Mouse (Mus musculus): Measurements from ENCODE around the gene Soga1. TPM values are rescaled to one million over a fixed set of nuclear protein-coding genes. Genes with fewer than 3 reads are reported as not detected.

Soga1 gene
- polyA plus RNA-seq, 1 experiment from 2014 or later: 2.6 TPM

DNA sequence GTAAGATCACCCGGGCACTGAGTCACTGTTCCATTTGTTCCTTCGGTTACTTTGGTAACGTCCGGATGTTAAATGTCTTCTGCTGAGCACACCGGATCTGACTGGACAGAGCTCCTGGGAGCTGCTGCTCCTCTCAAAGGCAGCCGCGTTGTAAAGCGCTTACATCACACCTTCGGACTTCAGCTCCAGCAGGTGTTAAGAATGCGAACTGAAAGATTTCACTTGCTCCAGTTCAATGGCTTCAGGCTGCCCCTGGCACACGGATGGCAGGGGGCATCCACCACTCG, 21.2 kb upstream of the Soga1 start:
- H3K36me3 ChIP-seq: peaks cover 61% of the 10 kb centered on the region
- ATAC-seq (ENCODE audit: extremely low read depth, insufficient number of reproducible peaks, low FRiP score, low TSS enrichment): no peak
- H3K27ac ChIP-seq (replicated peaks): peak overlapping the region; percentile 40
- no peak overlapping the region for H3K4me3 ChIP-seq
- H3K4me1 ChIP-seq: peaks cover 12% of the 10 kb centered on the region
- 61% methylated on average over 12 of the region's 12 CpGs for WGBS
- no peaks in the 10 kb centered on the region for H3K9me3 ChIP-seq
- no peak overlapping the region for H3K9ac ChIP-seq
- H3K4me2 ChIP-seq: peak overlapping the region; percentile 23; the same call in 1 of the 2 replicates
- no peaks in the 10 kb centered on the region for H3K27me3 ChIP-seq (replicated peaks)

DNA sequence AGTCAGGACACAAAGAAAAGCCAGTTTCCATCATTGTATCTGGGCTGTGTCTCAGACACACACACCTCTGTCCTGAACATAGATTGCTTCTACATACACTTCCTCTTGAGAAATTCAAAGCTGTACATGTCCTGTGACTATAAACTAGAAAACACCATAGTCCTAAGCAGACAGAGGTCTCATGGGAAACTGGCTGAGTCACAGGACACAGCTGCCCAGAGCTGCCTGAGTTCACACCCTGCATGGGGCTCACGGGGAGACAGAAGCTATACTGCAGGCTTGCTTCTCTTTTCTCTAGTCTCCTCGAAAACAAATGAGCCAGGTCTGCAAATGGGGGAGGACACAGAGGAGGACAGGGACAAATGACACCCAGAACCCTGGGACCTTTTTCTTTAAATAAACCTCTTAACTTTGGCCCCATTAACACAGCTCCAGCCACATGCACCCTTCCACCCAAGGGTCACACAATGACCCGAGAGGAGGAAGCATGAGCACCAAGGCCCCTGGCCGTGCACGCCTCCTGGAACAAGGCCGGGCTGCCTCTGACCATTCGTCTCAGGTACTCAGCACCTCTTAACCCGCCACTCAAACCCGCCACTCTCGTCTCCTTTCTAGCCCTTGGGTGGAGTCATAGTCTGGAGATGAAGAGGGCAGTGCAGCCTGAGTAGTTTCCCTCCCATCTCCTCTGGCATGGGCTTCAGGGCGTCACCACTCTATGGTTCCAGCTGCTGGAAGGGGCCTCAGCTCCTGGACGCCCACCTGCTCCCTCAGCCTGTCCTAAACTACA, 20.7 kb upstream of the Soga1 start:
- no peak for ATAC-seq (ENCODE audit: extremely low read depth, insufficient number of reproducible peaks, low FRiP score, low TSS enrichment)
- Histone ChIP-seq H3K4me3 (no peak overlapping the region), H3K36me3 (peaks cover 56% of the 10 kb centered on the region), H3K9ac (no peak overlapping the region), H3K27ac (replicated peaks) (peak overlapping the region; percentile 46; the same call in 1 of the 2 replicates), H3K4me2 (0 out of 2 replicates have a peak overlapping the region, but pooled peaks have one; percentile 23), H3K27me3 (replicated peaks) (no peaks in the 10 kb centered on the region), H3K4me1 (peaks cover 12% of the 10 kb centered on the region), H3K9me3 (no peaks in the 10 kb centered on the region)
- 60% methylated on average over 11 of the region's 12 CpGs for WGBS

DNA sequence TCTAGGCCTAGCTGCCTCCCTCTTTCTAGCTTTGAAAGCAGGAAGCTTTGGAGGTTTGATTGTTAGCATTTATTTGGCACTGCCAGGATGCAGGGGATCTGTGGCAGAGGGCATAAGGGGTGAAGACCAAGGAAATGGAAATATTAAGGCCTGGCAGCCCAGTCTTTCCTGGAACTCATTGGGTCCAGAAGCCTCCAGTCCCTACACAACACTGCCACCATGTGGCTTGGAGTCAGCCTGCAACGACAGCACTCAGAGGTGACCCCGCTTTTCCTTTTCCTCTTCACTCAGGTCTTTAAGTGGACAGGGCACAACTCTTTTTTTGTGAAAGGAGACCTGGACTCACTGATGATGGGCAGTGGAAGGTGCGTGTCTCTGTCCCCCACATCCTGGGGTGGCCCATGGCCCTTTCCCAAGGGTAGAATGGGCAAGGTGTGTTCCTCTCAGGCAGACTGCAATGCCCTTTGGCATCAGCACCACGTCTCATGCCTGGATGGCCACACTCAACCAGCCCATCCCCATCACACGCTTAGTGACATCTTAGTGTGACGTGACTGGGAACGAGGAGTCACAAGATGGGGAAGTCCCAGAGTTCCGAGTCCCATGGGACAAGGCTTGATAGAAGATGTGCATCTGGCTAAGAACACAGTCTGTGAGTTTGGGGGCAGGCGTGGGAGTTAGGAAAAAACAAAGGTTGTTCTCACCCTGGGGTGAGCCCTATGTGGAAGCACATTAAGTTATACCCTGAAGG, 16.1 kb upstream of the Soga1 start:
- ATAC-seq (ENCODE audit: extremely low read depth, insufficient number of reproducible peaks, low FRiP score, low TSS enrichment): no peak
- Histone ChIP-seq H3K9ac (peak overlapping the region; percentile 26; the same call in 1 of the 2 replicates), H3K4me3 (no peak overlapping the region), H3K4me2 (no peak overlapping the region), H3K36me3 (peaks cover 22% of the 10 kb centered on the region), H3K9me3 (no peaks in the 10 kb centered on the region), H3K27me3 (replicated peaks) (no peaks in the 10 kb centered on the region), H3K27ac (replicated peaks) (no peak overlapping the region), H3K4me1 (peaks cover 25% of the 10 kb centered on the region)
- 54% methylated on average over 9 of the region's 9 CpGs for WGBS

DNA sequence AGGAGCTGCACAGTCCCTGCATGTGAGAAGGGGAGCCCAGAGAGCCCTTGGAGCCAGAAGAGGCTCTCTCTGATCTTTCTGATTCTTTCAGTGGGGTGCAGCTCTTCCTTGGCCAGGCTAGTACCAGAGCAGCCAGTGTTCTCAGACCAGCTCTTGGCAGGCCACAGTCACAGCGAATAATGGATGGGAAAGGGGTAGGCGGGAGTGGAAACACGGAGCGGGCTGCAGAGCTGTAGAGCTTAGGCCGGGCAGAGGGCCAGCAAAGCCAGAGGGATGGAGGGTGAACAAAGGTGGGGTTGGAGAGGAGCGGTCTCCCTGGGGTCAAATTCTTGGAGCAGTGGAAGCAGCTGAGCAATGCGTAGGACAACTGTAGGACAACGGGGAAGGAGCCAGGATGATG, 13.0 kb upstream of the Soga1 start:
- H3K4me2 ChIP-seq: no peak overlapping the region; the same call in 1 of the 2 replicates
- H3K36me3 ChIP-seq: no peaks in the 10 kb centered on the region
- no peaks in the 10 kb centered on the region for H3K9me3 ChIP-seq
- WGBS: 16% methylated on average over 8 of the region's 8 CpGs
- H3K27me3 ChIP-seq (replicated peaks): 0 out of 2 replicates have a peak, but pooled peaks cover 1% of the 10 kb centered on the region
- no peak overlapping the region for H3K4me3 ChIP-seq
- ATAC-seq (ENCODE audit: extremely low read depth, insufficient number of reproducible peaks, low FRiP score, low TSS enrichment): peak; percentile 47; the same call in 1 of the 2 replicates
- no peak overlapping the region for H3K9ac ChIP-seq
- 0 out of 2 replicates have a peak overlapping the region, but pooled peaks have one; percentile 33 for H3K27ac ChIP-seq (replicated peaks)
- H3K4me1 ChIP-seq: peaks cover 24% of the 10 kb centered on the region

DNA sequence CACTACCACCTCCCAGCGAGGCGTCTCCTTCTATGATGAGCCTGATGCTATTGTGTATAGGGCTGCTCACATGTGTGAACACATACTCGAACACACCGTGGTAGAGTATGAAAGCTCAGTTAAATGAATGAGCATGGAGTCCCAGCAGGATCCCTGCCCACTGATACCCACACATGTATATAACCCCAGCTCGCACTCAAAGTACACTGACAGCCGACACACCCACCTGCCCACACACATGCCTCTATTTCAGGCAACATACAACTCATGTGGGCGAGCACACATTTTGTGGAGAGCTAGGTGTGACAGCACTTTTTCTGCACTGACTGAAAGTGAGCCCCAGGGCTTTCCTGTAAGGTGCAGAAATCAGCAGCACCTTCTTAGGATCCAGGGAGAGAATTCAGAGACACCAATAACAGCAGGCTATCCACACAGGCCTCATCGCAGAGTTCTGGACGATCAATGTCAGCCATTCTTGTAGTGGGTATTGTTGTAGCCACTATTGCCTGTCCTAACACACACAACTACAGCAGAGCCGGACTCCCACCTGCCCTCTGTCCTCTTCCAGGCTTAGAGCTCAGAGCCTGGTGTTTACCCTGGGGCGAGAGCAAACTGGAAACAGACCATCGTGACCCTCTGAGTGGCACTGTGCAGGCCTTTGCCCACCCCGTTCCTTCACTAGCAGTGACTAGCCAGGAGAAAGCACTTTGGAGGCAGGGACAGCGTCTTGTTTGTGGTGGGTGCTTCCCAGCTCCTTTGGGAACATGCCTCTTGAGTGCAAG, 8.7 kb upstream of the Soga1 start:
- no peak overlapping the region for H3K27ac ChIP-seq (replicated peaks)
- peaks cover 30% of the 10 kb centered on the region for H3K4me1 ChIP-seq

DNA sequence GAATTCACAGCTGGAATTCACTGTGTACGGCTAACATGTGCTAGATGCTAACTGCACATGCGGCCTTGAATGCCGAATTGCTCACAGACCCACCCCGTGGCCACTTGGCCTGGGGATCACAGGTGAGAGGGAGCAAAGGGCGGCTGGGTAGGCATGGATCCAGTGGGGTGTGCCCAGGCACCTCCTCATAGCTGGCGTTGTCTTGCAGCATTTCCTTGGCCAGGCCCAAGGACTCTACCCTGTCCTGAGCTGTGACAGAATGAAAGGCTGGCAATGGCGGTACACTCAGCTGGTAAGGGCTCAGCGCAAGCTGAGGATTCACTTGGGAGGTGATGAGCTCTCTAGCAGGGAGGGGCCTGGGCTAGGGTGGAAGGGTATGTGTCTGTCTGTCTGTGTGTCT, 7.7 kb upstream of the Soga1 start, which contains the start of gene Tldc2:
TSS of gene Tldc2 (plus strand) at position 260 of the 400 bp plus-strand sequence.
- no peak within 1 kb of the TSS for H3K27ac ChIP-seq (replicated peaks)
- no peaks in the 10 kb centered on the region for H3K9me3 ChIP-seq
- peaks cover 30% of the 10 kb centered on the region for H3K4me1 ChIP-seq
- ATAC-seq (ENCODE audit: extremely low read depth, insufficient number of reproducible peaks, low FRiP score, low TSS enrichment): no peak
- H3K4me3 ChIP-seq: no peak within 1 kb of the TSS
- H3K27me3 ChIP-seq (replicated peaks): 0 out of 2 replicates have a peak, but pooled peaks cover 4% of the 10 kb centered on the region
- 82% methylated on average over 8 of the region's 8 CpGs for WGBS
- H3K9ac ChIP-seq: no peak within 1 kb of the TSS
- H3K4me2 ChIP-seq: no peak within 1 kb of the TSS
- no peaks in the 10 kb centered on the region for H3K36me3 ChIP-seq

More for the DNA sequence above, 8.7 kb upstream of the Soga1 start:
- Histone ChIP-seq H3K4me2 (no peak overlapping the region), H3K9ac (no peak overlapping the region), H3K4me3 (no peak overlapping the region), H3K27me3 (replicated peaks) (0 out of 2 replicates have a peak, but pooled peaks cover 4% of the 10 kb centered on the region), H3K9me3 (no peaks in the 10 kb centered on the region), H3K36me3 (no peaks in the 10 kb centered on the region)
- ATAC-seq (ENCODE audit: extremely low read depth, insufficient number of reproducible peaks, low FRiP score, low TSS enrichment): no peak
- WGBS: 76% methylated on average over 14 of the region's 14 CpGs

DNA sequence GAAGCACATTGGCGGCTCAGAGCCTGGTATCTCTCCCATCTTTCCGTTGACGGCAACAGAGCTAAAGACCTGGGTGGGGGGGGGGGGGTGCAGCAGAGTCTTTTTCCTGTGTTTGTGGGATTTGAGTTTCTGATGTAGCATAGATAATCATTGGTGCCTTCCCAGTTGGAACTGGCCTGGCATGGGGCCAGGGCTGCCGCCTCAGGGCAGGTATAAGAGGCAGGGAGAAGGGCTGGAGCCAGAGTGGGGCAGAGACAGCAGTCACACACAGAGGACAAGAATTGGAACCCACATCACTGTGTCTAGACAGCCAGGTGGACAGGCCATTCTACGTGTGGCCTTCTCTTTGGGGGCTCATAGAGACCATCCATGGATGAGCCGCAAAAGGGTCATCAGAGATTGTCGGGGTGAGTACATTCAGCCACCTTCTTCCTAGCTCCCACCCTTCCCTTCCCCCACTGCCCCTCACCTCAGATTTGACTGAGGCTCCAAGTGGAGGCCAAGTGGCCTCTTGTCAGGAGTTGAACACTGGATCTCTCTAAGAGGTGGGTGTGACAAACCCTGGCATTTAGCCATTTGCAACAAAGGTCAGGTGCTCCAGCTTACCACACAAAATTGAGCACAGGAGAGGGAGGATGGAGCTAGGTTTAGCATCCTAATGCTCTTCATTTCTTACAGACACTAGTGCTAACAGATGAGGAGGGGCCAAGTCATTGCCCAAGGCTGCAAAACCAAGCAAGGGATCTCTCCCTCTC, 6.0 kb upstream of the Soga1 start:
- no peaks in the 10 kb centered on the region for H3K9me3 ChIP-seq
- H3K4me2 ChIP-seq: no peak overlapping the region
- H3K9ac ChIP-seq: no peak overlapping the region
- peaks cover 20% of the 10 kb centered on the region for H3K4me1 ChIP-seq
- peaks cover 9% of the 10 kb centered on the region; the same call in 1 of the 2 replicates for H3K27me3 ChIP-seq (replicated peaks)
- 80% methylated on average over 7 of the region's 7 CpGs for WGBS
- H3K27ac ChIP-seq (replicated peaks): no peak overlapping the region
- H3K4me3 ChIP-seq: no peak overlapping the region
- no peaks in the 10 kb centered on the region for H3K36me3 ChIP-seq
- no peak for ATAC-seq (ENCODE audit: extremely low read depth, insufficient number of reproducible peaks, low FRiP score, low TSS enrichment)

DNA sequence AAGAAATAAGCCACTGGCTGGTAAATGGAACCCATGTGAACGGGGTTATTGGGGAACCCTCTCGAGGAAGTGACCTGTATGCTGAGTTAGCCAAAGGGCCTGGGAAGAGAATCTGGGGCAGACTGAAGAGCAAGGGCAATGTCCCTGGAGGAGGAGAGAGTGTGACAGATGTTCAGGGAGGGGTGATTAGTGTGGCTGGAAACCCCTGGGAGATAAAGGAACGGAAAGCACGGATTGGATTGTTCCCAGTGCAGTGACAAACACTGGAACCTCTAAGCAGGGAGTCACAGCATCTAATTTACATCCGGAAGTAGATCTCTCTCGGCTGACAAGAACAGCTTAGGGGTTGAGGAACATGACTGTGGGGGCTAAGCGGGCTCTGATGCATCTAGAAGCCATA, 2.9 kb upstream of the Soga1 start:
- 23% methylated on average over 7 of the region's 7 CpGs for WGBS
- Histone ChIP-seq H3K9ac (no peak overlapping the region), H3K36me3 (no peaks in the 10 kb centered on the region), H3K4me1 (peaks cover 29% of the 10 kb centered on the region), H3K9me3 (no peaks in the 10 kb centered on the region), H3K4me3 (no peak overlapping the region), H3K27ac (replicated peaks) (no peak overlapping the region), H3K4me2 (no peak overlapping the region), H3K27me3 (replicated peaks) (peaks cover 7% of the 10 kb centered on the region; the same call in 1 of the 2 replicates)
- no peak for ATAC-seq (ENCODE audit: extremely low read depth, insufficient number of reproducible peaks, low FRiP score, low TSS enrichment)

DNA sequence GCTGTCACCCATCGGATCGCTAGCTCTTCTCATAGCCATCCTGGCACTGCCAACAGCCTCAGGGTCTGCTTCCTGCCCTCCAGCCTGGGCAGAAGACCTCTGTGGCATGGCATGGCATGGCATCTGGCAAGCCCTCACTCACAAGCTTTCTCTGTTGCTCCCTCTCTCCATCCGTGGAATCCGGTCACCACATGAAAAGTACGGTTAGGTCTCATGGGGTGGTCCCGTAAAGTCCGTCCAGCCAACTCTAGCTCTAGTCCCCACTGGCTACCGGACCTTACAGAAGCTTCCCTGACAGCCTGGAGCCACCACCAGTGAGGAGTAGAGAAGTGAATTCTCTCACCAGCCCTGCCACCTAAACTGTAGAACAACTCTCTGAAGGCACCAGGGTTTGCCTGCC, 2.3 kb upstream of the Soga1 start:
- WGBS: 92% methylated on average over 8 of the region's 8 CpGs
- ATAC-seq (ENCODE audit: extremely low read depth, insufficient number of reproducible peaks, low FRiP score, low TSS enrichment): no peak
- peaks cover 35% of the 10 kb centered on the region for H3K4me1 ChIP-seq

DNA sequence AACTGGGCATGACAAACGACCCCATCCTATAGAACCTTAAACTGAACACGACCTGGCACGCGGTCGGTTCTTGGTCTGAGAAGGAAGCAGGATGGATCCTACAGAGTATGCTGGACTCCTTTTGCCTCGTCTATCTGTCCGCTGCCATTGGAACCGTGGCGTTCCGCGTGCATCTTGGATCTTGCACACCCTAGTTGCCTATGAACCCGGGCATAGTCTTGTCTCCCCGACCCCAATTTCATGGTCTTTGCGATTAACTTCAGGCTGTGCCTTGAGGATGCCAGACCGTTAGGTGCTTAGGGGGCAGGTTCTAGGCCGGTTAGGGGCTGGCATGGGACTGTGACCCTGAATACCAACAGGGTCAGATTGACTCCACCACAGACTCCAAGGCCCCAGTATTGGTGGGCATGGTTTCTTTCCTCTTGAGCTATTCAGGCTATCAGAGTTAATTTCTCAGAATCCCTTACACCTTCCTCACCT, 687 bp upstream of the Soga1 start:
- Histone ChIP-seq H3K27me3 (replicated peaks) (peaks cover 5% of the 10 kb centered on the region; the same call in 1 of the 2 replicates), H3K9ac (peak overlapping the region; percentile 99), H3K4me1 (peaks cover 45% of the 10 kb centered on the region), H3K36me3 (peaks cover 8% of the 10 kb centered on the region), H3K4me3 (peak overlapping the region; percentile 94), H3K4me2 (peak overlapping the region; percentile 90), H3K27ac (replicated peaks) (peak overlapping the region; percentile 94), H3K9me3 (no peaks in the 10 kb centered on the region)
- no peak for ATAC-seq (ENCODE audit: extremely low read depth, insufficient number of reproducible peaks, low FRiP score, low TSS enrichment)
- 11% methylated on average over 16 of the region's 16 CpGs for WGBS

More for the DNA sequence above, 2.3 kb upstream of the Soga1 start:
- H3K4me2 ChIP-seq: no peak overlapping the region
- no peaks in the 10 kb centered on the region for H3K9me3 ChIP-seq
- H3K36me3 ChIP-seq: peaks cover 3% of the 10 kb centered on the region
- H3K27ac ChIP-seq (replicated peaks): no peak overlapping the region
- no peak overlapping the region for H3K9ac ChIP-seq
- H3K27me3 ChIP-seq (replicated peaks): peaks cover 5% of the 10 kb centered on the region; the same call in 1 of the 2 replicates
- H3K4me3 ChIP-seq: no peak overlapping the region

Data from heart, embryonic 13.5 days (tissue).